21 mouse cellular contexts compared by ENCODE assay signal in the genomic region with DNA sequence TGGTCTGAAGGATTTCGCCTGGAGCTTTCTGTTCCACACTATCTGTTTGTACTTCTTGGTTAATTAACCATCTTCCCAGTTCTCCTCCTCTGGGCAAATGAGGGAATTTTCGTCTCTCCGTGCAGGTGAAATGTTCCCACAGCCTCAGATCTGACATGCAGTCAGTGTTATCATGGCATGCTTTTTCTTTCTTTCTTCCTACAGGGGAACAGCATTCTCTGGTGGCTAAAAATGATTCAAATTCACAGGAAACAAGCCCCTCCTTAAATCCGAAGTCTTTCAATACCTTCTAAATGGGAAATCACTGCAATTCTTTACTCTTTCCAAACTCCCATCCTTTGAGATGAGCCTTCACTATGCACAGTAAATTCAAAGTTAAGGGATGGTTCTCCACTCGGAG.
DNase-seq lines count a peak whose midpoint lies in the region; TF ChIP-seq lines count a peak whose summit lies in the region.
"Had no signal": no experiment of that assay in that cellular context is flagged by ENCODE, and none has a peak within 500 bp of the region (broad histone marks: within the 10 kb centered on the region; RNA-seq: fewer than 3 reads in every experiment).

No protein-coding gene starts in this region.

- intact Hi-C loops in heart, postnatal 25 days (cut with DNase I): no loop called here

- no peak overlapping the region for H3K27ac ChIP-seq in layer of hippocampus, adult 2 months
- H3K27ac ChIP-seq in testis, adult 2 months (ENCODE audit: control insufficient read depth, insufficient read depth, low read depth, low read length): no peak overlapping the region
- H3K27ac ChIP-seq: embryonic facial prominence, embryonic 12.5 days; embryonic facial prominence, embryonic 15.5 days; heart, adult 2 months; heart, embryonic 10.5 days; heart, embryonic 13.5 days; hindbrain, embryonic 13.5 days had no signal

- DNase-seq in heart, adult 11 months: peak; percentile 22
- no peak for DNase-seq in heart, postnatal 25 days (ENCODE audit: low spot score)
- no peak for DNase-seq in layer of hippocampus, adult 2 months (ENCODE audit: low spot score in 2 of 2)
- no peak for DNase-seq in layer of hippocampus, postnatal 10 days (ENCODE audit: low spot score in 2 of 2)
- no peak for DNase-seq in testis, postnatal 14 days (ENCODE audit: low spot score)
- DNase-seq: adrenal gland, adult 2 months; adrenal gland, postnatal 14 days; cerebellum, adult 11 months; cerebellum, adult 2 months; cerebellum, adult 9-11 months; cerebellum, postnatal 25 days; gastrocnemius, postnatal 25 days; heart, adult 2 months; heart, postnatal 14 days had no signal

- no peak overlapping the region for H3K4me3 ChIP-seq in layer of hippocampus, adult 2 months
- H3K4me3 ChIP-seq in testis, adult 2 months (ENCODE audit: control insufficient read depth, low read depth, low read length): peak overlapping the region; percentile 28
- H3K4me3 ChIP-seq: embryonic facial prominence, embryonic 12.5 days; embryonic facial prominence, embryonic 15.5 days; forebrain, embryonic 12.5 days; heart, adult 2 months; heart, embryonic 10.5 days; heart, embryonic 13.5 days; hindbrain, embryonic 13.5 days had no signal

- peak; percentile 23; the same call in 1 of the 2 replicates for TF ChIP-seq CTCF in layer of hippocampus, adult 2 months (conservative IDR thresholded peaks at IDR 0.05)
- TF ChIP-seq CTCF in testis, adult 2 months (IDR thresholded peaks at IDR 0.05; ENCODE audit: control insufficient read depth, insufficient read depth, insufficient replicate concordance, low read depth, low read length): no peak

- H3K27me3 ChIP-seq in testis, adult 2 months (ENCODE audit: control insufficient read depth, insufficient read depth, low read length): no peaks in the 10 kb centered on the region
- H3K27me3 ChIP-seq: embryonic facial prominence, embryonic 15.5 days; forebrain, embryonic 12.5 days; hindbrain, embryonic 13.5 days had no signal

- H3K4me1 ChIP-seq in testis, adult 2 months (ENCODE audit: control insufficient read depth, insufficient read depth, low read length): no peaks in the 10 kb centered on the region
- H3K4me1 ChIP-seq: embryonic facial prominence, embryonic 15.5 days had no signal

- no peaks in the 10 kb centered on the region for H3K36me3 ChIP-seq in testis, adult 2 months (ENCODE audit: control insufficient read depth, insufficient read depth, low read length)
- H3K36me3 ChIP-seq: embryonic facial prominence, embryonic 12.5 days; embryonic facial prominence, embryonic 15.5 days; forebrain, embryonic 12.5 days; heart, embryonic 10.5 days; heart, embryonic 13.5 days; hindbrain, embryonic 13.5 days had no signal

- no peak for TF ChIP-seq POLR2A in testis, adult 2 months (IDR thresholded peaks at IDR 0.05; ENCODE audit: control insufficient read depth, low read depth, low read length)
